Mouse (Mus musculus): ENCODE measurements around the gene Cat. TPM values are rescaled to one million over a fixed set of nuclear protein-coding genes. Genes with fewer than 3 reads are reported as not detected.

The Cat gene
- total and polyA plus RNA-seq, 2 experiments from 2014 or later, result 76.8 to 143 TPM

DNA sequence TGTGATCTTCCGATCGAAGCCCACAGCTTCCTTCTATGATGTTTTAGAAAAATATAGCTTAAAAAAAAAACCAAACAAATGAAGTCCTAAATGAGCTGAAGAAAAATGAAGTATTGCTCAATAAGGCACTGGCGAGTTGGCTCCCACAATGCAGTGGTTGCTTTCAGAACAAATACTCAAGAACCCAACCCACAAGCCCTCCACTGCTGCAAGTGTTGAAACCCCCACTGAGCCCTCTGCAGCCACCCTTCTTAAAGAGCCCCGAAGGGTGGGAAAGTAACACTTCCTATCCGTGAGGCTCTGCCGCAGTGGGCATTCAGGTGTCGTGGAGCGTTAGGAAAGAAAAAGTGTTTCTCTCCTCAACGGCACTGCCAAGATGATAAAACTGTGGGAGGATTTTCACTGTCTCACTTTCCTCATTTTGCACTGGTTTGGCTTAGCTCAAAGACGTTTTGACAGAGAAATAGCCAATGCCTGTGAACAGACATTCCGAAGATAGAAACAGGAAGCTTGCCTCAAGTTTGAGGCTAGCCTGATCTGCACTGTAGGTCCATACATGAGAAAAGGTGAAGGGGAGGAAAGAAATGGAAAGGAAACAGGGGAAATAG is 59.4 kb downstream of the Cat start:
- ATAC-seq (ENCODE audit: insufficient read depth, low read depth), result no peak

DNA sequence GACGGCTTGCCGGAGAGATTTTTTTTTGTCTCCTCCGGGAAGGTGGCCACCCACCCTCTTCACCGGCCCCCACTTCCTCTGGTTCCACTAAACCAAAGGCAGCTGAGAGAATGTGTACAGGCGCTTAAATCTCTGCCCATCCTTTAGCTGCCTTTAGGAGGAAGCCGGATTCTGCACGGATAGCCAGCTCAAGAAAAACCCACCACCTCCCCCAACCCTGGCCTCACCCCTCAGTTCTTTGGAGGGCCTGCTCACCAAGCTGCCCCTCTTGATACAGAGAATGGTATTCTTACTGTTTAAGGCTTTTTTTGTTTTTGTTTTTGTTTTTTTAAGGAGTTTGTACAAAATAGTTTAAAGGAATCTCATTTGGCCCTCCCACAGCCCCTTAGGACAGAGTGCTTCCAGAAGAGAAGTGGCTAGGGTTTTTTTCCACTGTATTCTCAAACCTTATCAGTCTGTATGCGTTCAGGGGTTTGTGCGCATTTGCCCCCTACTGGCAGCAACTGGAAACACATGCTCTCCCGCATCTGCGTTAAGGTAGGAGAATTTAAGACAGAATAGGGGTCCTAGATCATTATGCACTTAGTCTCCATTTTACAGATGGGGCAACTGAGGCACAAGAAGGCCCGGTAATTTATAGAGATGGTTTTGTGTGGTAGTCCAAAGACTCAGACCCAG is 60.5 kb downstream of the Cat start:
- no peak overlapping the region for H3K27ac ChIP-seq (ENCODE audit: low read depth)
- DNase-seq (ENCODE audit: low spot score) (peak; percentile 57), ATAC-seq (ENCODE audit: insufficient read depth, low read depth) (peak; percentile 75)
- H3K27me3 ChIP-seq (ENCODE audit: control insufficient read depth, insufficient read depth, low read length), result no peaks in the 10 kb centered on the region
- no peaks in the 10 kb centered on the region for H3K9me3 ChIP-seq (replicated peaks; ENCODE audit: control insufficient read depth, low read length)
- no peaks in the 10 kb centered on the region for H3K36me3 ChIP-seq (replicated peaks; ENCODE audit: control insufficient read depth, insufficient read depth, low read length)
- H3K9ac ChIP-seq (replicated peaks; ENCODE audit: low read depth, low read length), result no peak overlapping the region
- peak; percentile 85 for TF ChIP-seq CTCF (IDR thresholded peaks at IDR 0.05; ENCODE audit: low read depth)
- TF ChIP-seq EP300 (IDR thresholded peaks at IDR 0.05; ENCODE audit: low read depth), result no peak
- no peak overlapping the region for H3K4me2 ChIP-seq (ENCODE audit: low read depth, low read length)
- no peak overlapping the region for H3K4me3 ChIP-seq (ENCODE audit: low read depth, low read length)
- no peaks in the 10 kb centered on the region for H3K4me1 ChIP-seq (ENCODE audit: control insufficient read depth, insufficient read depth)
- 23% methylated on average over 12 of the region's 12 CpGs for WGBS

More for the DNA sequence above, 59.4 kb downstream of the Cat start:
- WGBS, result 69% methylated on average over 11 of the region's 11 CpGs
- H3K9me3 ChIP-seq (replicated peaks; ENCODE audit: control insufficient read depth, low read length), result no peaks in the 10 kb centered on the region
- H3K27ac ChIP-seq (ENCODE audit: low read depth), result no peak overlapping the region
- no peak overlapping the region for H3K4me2 ChIP-seq (ENCODE audit: low read depth, low read length)
- no peaks in the 10 kb centered on the region for H3K36me3 ChIP-seq (replicated peaks; ENCODE audit: control insufficient read depth, insufficient read depth, low read length)
- H3K27me3 ChIP-seq (ENCODE audit: control insufficient read depth, insufficient read depth, low read length), result no peaks in the 10 kb centered on the region
- no peak for DNase-seq (ENCODE audit: low spot score)
- H3K4me3 ChIP-seq (ENCODE audit: low read depth, low read length), result no peak overlapping the region
- no peaks in the 10 kb centered on the region for H3K4me1 ChIP-seq (ENCODE audit: control insufficient read depth, insufficient read depth)
- H3K9ac ChIP-seq (replicated peaks; ENCODE audit: low read depth, low read length), result no peak overlapping the region
- TF ChIP-seq CTCF (IDR thresholded peaks at IDR 0.05; ENCODE audit: low read depth) (no peak), EP300 (IDR thresholded peaks at IDR 0.05; ENCODE audit: low read depth) (no peak)

- H3K9ac ChIP-seq (replicated peaks; ENCODE audit: low read depth, low read length), result no peak overlapping the region
- no peak overlapping the region for H3K4me2 ChIP-seq (ENCODE audit: low read depth, low read length)
- H3K9me3 ChIP-seq (replicated peaks; ENCODE audit: control insufficient read depth, low read length), result no peaks in the 10 kb centered on the region
- ATAC-seq (ENCODE audit: insufficient read depth, low read depth) (no peak), DNase-seq (ENCODE audit: low spot score) (no peak)
- H3K4me3 ChIP-seq (ENCODE audit: low read depth, low read length), result no peak overlapping the region
- no peaks in the 10 kb centered on the region for H3K27me3 ChIP-seq (ENCODE audit: control insufficient read depth, insufficient read depth, low read length)
- no peak overlapping the region for H3K27ac ChIP-seq (ENCODE audit: low read depth)
- no peak for TF ChIP-seq CTCF (IDR thresholded peaks at IDR 0.05; ENCODE audit: low read depth)
- TF ChIP-seq EP300 (IDR thresholded peaks at IDR 0.05; ENCODE audit: low read depth), result no peak
- no peaks in the 10 kb centered on the region for H3K36me3 ChIP-seq (replicated peaks; ENCODE audit: control insufficient read depth, insufficient read depth, low read length)
- H3K4me1 ChIP-seq (ENCODE audit: control insufficient read depth, insufficient read depth), result no peaks in the 10 kb centered on the region
- WGBS, result 71% methylated on average over 12 of the region's 12 CpGs
These were observed 61.1 kb downstream of the Cat start for GRCm38 (mm10) chr2:103423884-103424283.

GRCm38 (mm10) chr2:103420650-103421507 is 64.1 kb downstream of the Cat start:
- ATAC-seq (ENCODE audit: insufficient read depth, low read depth) (no peak), DNase-seq (ENCODE audit: low spot score) (no peak)
- Histone ChIP-seq H3K9me3 (replicated peaks; ENCODE audit: control insufficient read depth, low read length) (no peaks in the 10 kb centered on the region), H3K4me1 (ENCODE audit: control insufficient read depth, insufficient read depth) (no peaks in the 10 kb centered on the region), H3K4me3 (ENCODE audit: low read depth, low read length) (no peak overlapping the region), H3K4me2 (ENCODE audit: low read depth, low read length) (no peak overlapping the region), H3K36me3 (replicated peaks; ENCODE audit: control insufficient read depth, insufficient read depth, low read length) (no peaks in the 10 kb centered on the region), H3K9ac (replicated peaks; ENCODE audit: low read depth, low read length) (no peak overlapping the region), H3K27me3 (ENCODE audit: control insufficient read depth, insufficient read depth, low read length) (no peaks in the 10 kb centered on the region), H3K27ac (ENCODE audit: low read depth) (no peak overlapping the region)
- TF ChIP-seq EP300 (IDR thresholded peaks at IDR 0.05; ENCODE audit: low read depth), result no peak
- TF ChIP-seq CTCF (IDR thresholded peaks at IDR 0.05; ENCODE audit: low read depth), result no peak
- WGBS, result 42% methylated on average over 15 of the region's 15 CpGs

DNA sequence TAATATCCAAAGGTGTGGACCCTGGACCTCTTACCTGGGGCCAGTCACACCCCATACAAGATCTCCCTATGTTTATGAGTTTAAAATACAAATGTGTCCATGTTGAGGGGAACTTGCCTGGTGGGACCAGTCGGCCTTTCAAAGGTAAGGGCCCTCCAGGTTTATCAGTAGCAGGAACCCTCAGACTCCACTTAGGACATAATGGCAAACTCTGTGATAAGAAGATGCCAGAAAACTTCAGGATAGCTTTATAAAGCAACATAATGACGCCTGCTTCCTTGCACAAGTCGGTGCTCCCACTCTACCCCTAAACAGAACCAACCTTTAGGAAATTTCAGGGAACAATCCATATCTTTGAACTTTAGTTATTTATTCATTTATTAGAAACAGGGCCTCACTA is 69.2 kb downstream of the Cat start:
- ATAC-seq (ENCODE audit: insufficient read depth, low read depth) (no peak), DNase-seq (ENCODE audit: low spot score) (no peak)
- Histone ChIP-seq H3K27ac (ENCODE audit: low read depth) (no peak overlapping the region), H3K36me3 (replicated peaks; ENCODE audit: control insufficient read depth, insufficient read depth, low read length) (no peaks in the 10 kb centered on the region), H3K4me2 (ENCODE audit: low read depth, low read length) (no peak overlapping the region), H3K9me3 (replicated peaks; ENCODE audit: control insufficient read depth, low read length) (no peaks in the 10 kb centered on the region), H3K4me3 (ENCODE audit: low read depth, low read length) (no peak overlapping the region), H3K4me1 (ENCODE audit: control insufficient read depth, insufficient read depth) (no peaks in the 10 kb centered on the region), H3K9ac (replicated peaks; ENCODE audit: low read depth, low read length) (no peak overlapping the region), H3K27me3 (ENCODE audit: control insufficient read depth, insufficient read depth, low read length) (no peaks in the 10 kb centered on the region)
- no peak for TF ChIP-seq CTCF (IDR thresholded peaks at IDR 0.05; ENCODE audit: low read depth)
- TF ChIP-seq EP300 (IDR thresholded peaks at IDR 0.05; ENCODE audit: low read depth), result no peak
- 36% methylated on average over 3 of the region's 3 CpGs for WGBS
